Mouse (Mus musculus) urinary bladder, postnatal 14 days (tissue): ENCODE data around the gene Anks1b.

Source experiments
- DNase-seq: peaks from one replicate; pipeline ENCODE4 v3.0.0; 2021; ENCODE audit warnings: low spot score

Gene Anks1b

GRCm38 (mm10) chr10:89873146-89873950, at the start of gene Anks1b:
Gene Anks1b, plus strand, starts transcription at chr10:89873509.
- peak; percentile 5 for DNase-seq

DNA sequence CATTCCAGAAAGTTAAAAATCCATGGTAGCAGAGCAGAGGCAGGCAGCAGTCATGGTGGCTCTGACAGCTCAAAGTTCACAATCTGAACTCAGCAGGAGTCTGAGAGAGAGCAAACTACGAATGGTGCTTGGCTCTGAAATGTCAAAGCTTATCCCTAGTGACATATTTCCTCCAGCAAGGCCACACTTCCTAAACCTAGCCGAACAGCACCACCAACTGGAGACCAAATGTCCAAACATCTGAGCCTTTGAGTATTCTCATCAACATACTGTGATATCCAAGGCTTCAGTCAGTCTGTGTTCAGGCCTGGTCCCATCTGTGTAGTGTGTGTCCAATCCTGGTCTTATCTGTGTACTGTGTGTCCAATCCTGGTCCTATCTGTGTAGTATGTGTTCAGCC, 49.4 kb upstream of the Anks1b start:
- peak; percentile 33 for DNase-seq

DNA sequence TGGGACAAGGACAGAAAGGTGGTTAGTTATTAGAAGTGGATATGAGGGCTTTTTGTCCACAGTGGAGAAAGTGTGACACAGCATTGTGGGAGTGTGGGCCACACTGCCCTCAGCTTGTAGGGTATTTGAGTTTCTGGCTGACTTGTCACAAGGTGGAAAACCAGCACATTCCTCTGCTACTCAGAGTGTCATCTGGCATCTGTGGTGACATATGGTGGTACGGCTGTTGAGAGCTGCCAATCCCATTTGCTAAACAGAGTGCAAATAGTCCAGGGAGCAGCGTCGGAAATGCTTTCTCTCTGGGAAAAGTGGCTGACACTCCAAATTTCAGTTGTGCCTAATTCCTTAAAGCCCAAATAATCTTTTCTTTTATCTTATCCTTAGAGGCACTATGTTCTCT, 46.4 kb upstream of the Anks1b start:
- DNase-seq: no peak

GRCm38 (mm10) chr10:89832334-89832733, 41.0 kb upstream of the Anks1b start:
- DNase-seq: no peak

- DNase-seq: peak; percentile 30
Measured at GRCm38 (mm10) chr10:89833166-89833565, 40.1 kb upstream of the Anks1b start.

DNA sequence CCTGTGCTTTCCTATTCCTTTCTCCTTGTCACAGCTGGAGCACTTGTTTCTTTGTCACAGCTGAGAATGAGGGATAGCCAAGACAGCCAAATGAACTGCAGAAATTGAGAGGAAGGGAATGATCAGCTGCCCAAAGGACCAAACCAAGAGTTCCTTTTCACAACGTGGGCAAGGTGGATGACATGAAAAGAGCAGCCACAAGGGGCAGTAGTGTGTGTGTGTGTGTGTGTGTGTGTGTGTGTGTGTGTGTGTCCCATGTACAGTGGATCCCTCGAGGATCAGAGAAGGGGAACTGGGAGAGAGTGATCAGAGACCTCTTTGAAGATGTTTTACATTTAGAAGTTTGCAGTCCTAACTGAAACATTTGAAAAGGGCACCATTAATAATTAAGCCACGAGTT, 35.8 kb upstream of the Anks1b start:
- no peak for DNase-seq

DNA sequence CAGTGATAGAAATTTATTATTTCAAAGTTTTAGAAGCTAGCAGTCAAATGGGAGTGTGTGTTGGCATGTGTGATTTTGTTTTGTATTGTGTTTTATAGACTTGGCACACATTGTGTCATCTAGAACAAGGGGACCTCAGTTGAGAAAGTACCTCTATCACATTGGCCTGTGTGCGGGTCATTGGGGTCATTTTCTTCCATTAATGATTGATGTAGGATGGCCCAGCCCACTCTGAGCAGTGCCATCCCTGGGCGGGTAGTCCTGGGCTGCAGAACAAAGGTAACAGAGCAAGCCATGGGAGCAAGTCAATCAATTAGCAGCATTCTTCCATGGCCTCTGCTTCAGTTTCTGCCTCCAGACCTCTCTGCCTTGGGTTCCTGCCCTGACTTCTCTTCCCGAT, 34.5 kb upstream of the Anks1b start:
- DNase-seq: no peak

- no peak for DNase-seq
Measured at GRCm38 (mm10) chr10:89850951-89851350, 22.4 kb upstream of the Anks1b start.

DNA sequence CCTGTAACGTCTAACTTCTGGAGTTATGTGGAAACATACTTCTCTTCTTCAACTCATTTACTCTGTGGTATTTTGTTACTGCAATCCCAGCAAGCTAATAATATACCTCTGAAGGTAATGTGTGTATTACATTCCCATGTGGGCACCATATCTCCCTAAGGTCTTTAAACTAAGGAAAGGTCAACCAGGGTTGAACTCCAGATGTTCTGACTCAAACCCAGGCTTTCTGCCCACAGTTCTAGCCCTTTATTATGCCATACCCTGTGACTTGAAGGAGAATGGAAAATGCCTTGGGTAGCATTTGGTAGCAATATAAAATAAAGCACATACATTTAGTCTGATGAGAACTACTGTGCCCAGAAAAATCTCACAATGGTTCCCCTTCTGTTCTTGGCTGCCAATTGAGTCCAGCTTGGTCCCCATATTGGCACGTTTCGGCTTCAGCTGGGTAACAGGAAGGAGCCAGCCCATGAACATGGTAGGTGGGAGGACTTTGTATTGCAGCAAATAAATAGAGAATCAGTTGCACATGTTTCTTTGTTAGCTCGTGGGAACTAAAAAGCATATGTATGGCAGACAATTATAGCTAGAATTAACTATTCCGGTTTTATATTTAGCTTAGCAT, 17.9 kb upstream of the Anks1b start:
- no peak for DNase-seq

GRCm38 (mm10) chr10:89856286-89856685, 17.0 kb upstream of the Anks1b start:
- no peak for DNase-seq

DNA sequence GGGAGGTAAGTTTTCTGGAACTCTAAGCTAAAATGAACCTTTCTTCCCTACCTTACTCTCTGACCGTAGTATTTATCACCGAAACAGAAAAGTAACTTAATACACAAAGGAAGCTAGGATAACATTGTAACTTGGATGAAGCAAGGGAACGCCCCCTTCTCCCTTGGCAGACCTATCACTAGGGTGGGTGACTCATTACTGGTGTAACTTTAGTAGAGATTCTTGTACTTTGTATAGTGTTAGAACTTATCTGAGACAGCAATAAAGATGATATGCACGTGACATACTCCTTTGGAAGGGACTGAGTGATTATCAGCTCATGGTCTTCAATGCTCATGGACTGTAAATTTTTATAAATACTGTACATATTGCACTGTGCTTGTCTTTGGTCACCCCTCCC, 5.1 kb upstream of the Anks1b start:
- DNase-seq: no peak

DNA sequence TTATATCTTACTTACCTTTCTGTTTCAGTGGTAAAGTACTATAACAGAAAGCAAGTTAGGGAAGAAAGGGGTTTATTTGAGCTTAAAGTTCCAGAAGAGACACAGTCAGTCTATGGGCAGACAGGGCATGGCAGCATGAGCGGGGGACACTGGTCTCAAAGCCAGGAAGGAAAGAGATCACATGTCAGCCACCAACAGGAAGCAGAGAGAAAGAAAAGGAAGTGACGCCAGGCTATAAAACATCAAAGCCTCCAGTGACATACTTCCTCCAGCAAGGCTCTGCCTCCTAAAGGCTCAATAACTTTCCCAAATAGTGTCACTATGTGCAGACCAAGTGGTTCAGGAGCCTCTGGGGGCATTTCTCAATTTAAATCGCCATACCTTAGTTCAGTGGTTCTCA, 4.5 kb upstream of the Anks1b start:
- no peak for DNase-seq

GRCm38 (mm10) chr10:89872501-89873145, 686 bp upstream of the Anks1b start:
- DNase-seq: no peak

- DNase-seq: no peak
Measured at GRCm38 (mm10) chr10:89874036-89874435, 727 bp downstream of the Anks1b start.

DNA sequence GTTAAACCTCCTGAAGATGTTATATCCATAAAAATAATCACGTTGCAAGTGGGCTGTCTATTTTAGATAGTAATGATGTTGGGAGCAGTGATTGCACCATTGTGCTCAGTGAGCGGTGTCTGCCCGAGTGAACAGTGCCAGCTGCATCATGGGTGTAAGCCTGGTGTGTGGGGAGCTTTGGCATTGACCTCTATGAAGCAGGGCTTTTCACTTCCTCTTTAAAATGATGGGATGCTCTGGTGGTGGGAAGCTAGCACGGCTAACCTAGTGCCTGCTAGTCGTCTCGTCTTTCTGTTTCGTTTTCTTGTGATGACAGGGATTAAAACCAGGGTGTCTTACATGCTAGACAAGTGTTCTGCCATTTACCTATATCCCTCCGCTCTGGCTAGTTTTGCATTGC, 10.3 kb downstream of the Anks1b start:
- DNase-seq: no peak

GRCm38 (mm10) chr10:89902720-89903337, 29.5 kb downstream of the Anks1b start:
- DNase-seq: no peak

GRCm38 (mm10) chr10:89911889-89912288, 38.6 kb downstream of the Anks1b start:
- no peak for DNase-seq

GRCm38 (mm10) chr10:89913174-89913573, 39.9 kb downstream of the Anks1b start:
- DNase-seq: no peak

GRCm38 (mm10) chr10:89917141-89917540, 43.8 kb downstream of the Anks1b start:
- no peak for DNase-seq

DNA sequence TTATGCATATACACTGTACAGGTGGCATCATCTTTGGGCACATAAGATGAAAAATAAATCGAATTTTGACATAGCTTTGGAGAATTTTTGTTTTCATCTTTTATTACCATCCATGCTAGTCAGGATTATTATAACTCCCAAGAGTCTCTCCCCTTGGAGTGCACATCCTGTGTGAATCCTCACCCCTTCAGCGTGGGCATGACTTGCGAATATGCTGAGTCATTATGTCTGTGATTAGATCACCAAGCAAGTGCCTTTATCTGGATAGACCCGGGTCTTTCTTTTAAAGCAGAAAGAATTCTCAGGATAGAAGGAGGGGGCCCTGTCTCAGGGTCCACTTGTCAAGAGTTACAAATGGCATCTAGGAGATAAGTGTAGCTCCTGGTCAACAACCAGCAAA, 48.7 kb downstream of the Anks1b start:
- no peak for DNase-seq

GRCm38 (mm10) chr10:89942180-89942579, 68.9 kb downstream of the Anks1b start:
- DNase-seq: no peak

DNA sequence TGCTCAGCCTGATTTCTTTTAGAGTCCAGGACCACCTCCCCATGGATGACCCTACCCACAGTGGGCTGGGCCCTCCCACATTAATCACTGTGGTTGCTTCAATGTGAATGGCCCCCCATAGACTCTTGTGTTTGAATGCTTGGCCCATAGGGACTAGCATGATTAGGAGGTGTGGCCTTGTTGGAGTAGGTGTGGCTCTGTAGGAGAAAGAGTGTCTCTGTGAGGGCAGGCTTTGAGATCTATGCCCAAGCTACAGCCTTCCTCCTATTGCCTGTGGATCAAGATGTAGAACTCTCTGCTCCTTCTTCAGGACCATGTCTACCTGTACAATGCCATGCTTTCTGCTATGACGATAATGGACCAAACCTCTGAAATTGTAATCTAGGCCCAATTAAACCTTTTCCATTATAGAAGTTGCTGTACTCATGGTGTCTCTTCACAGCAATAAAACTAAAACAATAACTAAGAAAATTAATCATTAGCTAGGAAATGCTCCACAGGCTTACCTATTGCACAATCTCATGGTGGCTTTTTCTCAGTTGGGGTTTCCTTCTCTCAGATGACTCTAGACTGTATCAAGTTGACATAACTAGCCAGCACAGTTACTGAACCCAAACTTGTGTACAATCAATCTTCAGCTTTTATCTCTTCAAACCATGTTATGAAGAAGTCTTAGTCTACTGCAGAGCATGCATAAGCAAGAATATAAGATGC, 73.5 kb downstream of the Anks1b start:
- DNase-seq: no peak
